Mouse (Mus musculus): ENCODE measurements around the gene Prrxl1.

The Prrxl1 gene

DNA sequence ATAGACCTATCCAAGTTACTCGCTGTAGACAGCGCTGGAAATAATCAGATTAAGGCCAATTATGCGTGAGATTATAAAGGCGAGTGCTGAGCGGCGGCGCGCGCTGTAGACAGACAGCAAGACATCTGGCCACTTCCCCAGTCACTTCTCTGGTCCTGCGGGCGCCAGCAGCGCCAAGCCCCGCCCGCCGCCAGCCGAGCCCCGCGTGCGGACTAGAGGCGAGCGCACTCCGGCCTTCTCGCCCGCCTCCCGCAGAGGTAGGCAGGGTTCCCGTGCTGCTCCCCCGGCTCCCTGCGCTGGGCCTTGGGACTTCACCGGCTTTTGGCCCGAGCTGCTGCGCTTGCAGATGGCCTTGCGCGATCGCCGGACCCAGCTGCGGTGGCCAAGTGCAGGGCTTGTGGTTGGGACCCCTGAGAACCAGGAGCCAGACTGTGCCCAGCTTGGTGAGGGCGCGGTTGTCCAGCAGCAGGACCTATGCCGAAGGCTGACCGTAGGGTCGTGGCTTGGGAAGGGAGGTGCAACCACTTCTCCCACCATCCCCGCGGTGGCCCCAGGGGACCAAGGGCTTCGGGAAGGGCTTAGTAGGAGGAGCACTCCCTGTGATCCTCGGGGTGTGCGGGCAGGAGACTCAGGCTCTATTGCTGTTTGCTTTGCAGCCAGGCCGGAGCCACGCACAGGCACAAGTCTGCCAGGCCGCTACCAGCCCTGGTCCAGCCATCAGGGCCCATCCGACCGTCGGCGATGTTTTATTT, at the start of gene Prrxl1:
Gene Prrxl1, plus strand, starts transcription at position 118 of the 752 bp plus-strand sequence.
- DNase-seq, result no peak

DNA sequence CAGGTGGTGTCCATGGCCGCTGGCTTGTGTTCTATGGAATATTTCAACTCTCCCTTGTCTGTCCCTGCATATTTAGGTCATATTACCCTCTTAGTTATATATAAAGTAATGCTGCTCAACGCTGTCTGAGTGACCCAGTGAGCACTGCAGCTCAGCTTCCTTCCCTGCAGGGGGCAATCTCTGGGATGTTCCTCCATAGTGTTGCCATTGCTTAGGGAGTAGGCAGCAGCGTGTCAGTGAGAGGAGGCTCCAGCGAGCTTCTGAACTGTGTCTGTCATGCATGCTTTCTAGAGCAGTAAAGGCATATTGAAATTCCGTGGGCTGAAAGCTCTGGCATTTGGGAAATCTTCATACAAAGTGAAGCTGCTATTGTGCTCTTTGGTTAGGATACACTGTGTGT, 47.4 kb upstream of the Prrxl1 start:
- DNase-seq, result no peak

GRCm38 (mm10) chr14:32553198-32553903, 45.9 kb upstream of the Prrxl1 start:
- no peak for DNase-seq

- no peak for DNase-seq
These were observed 44.2 kb upstream of the Prrxl1 start for GRCm38 (mm10) chr14:32554860-32555526.

DNA sequence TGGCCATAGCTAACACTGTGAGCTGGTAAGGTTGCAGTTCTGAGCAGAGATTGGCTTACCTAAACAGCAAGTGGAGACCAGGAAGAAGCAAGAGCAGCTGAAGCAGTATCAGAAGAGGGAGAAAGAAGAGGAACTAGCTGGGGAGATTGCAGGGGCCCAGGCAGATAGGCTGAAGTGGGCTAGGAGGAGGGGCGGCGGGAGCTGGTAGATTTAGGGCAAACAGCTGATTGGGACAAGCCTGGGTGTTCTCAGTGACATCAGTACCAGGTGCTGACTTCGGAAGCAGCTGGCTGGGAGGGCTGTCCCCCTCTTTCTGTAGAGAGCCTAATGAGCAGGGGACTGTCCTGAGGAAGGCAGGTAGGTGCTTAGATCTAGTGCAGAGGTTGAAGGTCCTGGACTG, 37.8 kb upstream of the Prrxl1 start:
- DNase-seq, result no peak

- DNase-seq, result no peak
These were observed 35.5 kb upstream of the Prrxl1 start for GRCm38 (mm10) chr14:32563661-32564060.

DNA sequence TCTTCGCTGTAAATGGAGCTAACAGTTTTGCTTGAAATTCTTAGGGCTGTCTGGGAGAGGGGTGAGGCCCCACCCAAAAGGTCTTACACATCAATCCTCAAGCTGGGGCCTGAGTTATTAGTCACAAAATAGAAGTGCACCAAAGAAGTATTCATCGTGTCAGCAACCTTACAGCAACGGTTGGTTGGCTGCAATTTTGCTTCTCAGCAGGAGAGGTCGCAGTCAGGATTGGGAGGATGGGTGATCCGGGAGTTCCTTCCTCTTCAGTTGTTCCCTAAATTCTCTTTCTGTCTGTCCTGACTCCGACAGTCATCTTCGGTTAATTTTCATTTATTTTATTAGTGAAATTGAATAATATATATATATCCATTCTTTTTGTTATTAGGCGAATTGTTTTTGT, 26.7 kb upstream of the Prrxl1 start:
- no peak for DNase-seq

- no peak for DNase-seq
These were observed 20.8 kb upstream of the Prrxl1 start for GRCm38 (mm10) chr14:32578420-32578819.

GRCm38 (mm10) chr14:32583696-32584095, 15.5 kb upstream of the Prrxl1 start:
- no peak for DNase-seq

GRCm38 (mm10) chr14:32587013-32587784, 12.0 kb upstream of the Prrxl1 start:
- DNase-seq, result peak; percentile 81

GRCm38 (mm10) chr14:32590377-32590776, 8.8 kb upstream of the Prrxl1 start:
- DNase-seq, result no peak

GRCm38 (mm10) chr14:32597232-32598231, 1.7 kb upstream of the Prrxl1 start:
- DNase-seq, result peak; percentile 37

DNA sequence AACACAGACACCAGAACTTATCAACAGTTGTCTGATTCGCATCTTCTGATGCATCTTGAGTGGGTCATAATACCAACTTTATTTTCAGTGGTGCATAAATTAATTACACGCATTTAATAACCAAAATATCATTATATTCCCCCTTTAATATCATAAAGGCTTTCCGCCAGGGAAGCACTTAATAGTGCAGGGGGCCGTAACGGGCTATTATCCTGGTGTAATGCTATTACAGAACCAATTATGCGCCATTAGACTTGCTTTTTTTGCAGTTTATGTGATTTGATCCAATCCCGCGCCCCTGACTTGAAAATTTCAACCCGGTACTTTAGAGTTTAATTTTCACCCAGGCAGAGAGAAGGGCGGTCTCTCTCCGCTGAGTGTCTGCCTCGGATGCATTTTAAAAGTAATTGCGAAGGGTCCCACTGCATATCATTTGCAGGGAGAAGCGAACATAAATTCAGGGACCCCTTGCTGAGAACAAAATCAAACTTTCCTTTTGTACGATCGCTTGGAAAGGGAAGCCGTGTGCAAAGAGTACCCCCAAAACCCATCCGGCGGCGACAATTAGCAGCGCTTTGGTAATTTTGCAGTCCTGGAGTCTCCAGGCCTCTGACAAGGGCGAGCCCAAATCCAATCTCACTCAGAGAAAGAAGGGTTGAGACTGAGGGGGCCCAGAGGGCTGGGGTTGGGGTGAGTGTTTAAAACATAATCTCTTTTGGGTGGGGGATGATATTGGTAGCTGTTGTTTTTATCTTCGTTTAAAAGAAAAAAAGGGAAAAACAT, 579 bp upstream of the Prrxl1 start:
- DNase-seq, result no peak

DNA sequence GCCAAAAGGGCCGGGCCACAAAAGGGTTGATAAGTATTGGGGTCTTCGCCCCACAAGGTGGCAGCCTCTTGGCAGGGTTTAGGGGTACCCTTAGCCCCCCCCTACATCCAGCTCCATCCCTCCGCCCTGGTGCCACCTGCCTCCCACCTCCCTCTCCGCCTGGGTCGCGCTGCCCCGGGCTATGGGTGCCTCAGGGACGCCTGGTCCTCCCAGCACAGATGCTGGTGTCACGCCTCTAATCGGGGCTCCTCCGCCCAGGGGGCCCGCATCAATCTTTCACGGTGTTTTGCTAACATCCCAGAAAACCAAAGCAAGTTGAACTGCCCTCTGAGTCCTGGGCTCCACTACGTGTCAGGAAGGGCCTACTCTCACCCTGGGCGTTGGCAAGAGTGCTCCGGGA, 903 bp downstream of the Prrxl1 start:
- DNase-seq, result no peak

DNA sequence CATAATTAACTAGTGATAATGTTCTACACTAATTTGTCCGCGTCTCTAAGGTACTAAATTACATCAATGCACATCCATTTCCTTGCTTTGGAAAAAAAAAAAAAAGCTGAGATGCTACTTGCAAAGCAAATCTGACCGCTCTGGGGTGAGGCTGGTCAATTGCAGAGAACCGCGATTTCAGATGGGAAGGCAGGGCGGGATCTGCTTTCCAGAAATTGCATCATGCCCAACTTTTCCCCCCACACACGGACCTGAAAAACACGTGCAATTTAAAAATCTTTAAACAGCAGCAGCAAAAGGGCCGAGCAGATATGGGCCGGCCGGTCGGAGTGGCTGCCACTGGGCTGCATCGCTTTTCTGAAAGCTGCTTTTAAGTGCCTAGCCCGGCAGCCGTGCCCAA, 6.3 kb downstream of the Prrxl1 start:
- DNase-seq, result no peak

- DNase-seq, result no peak
These were observed 7.1 kb downstream of the Prrxl1 start for GRCm38 (mm10) chr14:32606316-32606715.

- peak; percentile 47 for DNase-seq
These were observed 10.2 kb downstream of the Prrxl1 start for GRCm38 (mm10) chr14:32609392-32609791.

- no peak for DNase-seq
These were observed 18.0 kb downstream of the Prrxl1 start for GRCm38 (mm10) chr14:32617253-32617652.

DNA sequence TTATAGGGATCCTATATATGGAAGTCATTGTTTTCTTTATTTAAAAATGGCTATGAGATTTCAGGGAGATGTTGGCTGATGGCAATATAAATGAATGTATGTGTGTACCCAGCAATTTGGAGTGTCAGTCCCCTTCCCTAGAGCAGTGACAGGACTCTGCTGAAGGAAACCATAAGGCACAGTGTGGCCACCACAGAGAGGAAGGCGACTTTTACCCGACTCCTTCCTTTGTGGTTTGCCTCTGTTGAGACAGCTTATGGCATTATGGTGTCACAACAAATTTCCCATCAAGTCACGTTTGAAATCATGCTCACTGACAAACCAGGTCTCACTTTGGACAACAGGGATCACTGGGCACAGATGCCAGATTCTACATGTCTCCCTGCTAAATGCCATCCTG, 25.0 kb downstream of the Prrxl1 start:
- no peak for DNase-seq

GRCm38 (mm10) chr14:32624811-32625210, 25.6 kb downstream of the Prrxl1 start:
- DNase-seq, result no peak

GRCm38 (mm10) chr14:32627271-32627670, 28.1 kb downstream of the Prrxl1 start:
- no peak for DNase-seq
